Mouse (Mus musculus) embryonic facial prominence, embryonic 13.5 days (tissue): ENCODE results near the gene Fam81a. TPM values are rescaled to one million over a fixed set of nuclear protein-coding genes. Genes with fewer than 3 reads are reported as not detected.
A peak's percentile ranks its signal among the peaks of the same experiment; 100 is the strongest.

Source experiments
- ATAC-seq: fragments of 200-750 bp; cut with Nextera tagmentation; 2 replicates; pipeline ENCODE4 v1.8.0; 2017; ENCODE audit warnings: low read depth; ENCODE audit not compliant: insufficient number of reproducible peaks, insufficient read depth, low FRiP score, low TSS enrichment
- H3K27ac ChIP-seq: fragments of 300-500 bp; sonication (generic); 2 replicates; pipeline ENCODE4 v1.5.1; 2015; ENCODE audit warnings: moderate library complexity, mild to moderate bottlenecking, inconsistent platforms
- H3K27me3 ChIP-seq: fragments of 300-500 bp; sonication (generic); 2 replicates; pipeline ENCODE4 v1.6.1; 2015; ENCODE audit warnings: mild to moderate bottlenecking, inconsistent platforms
- H3K36me3 ChIP-seq: fragments of 300-500 bp; sonication (generic); 2 replicates; pipeline ENCODE4 v1.6.1; 2015; ENCODE audit warnings: mild to moderate bottlenecking, inconsistent platforms
- H3K4me1 ChIP-seq: fragments of 300-500 bp; sonication (generic); 2 replicates; pipeline ENCODE4 v1.6.1; 2015; ENCODE audit warnings: inconsistent platforms
- H3K4me2 ChIP-seq: fragments of 300-500 bp; sonication (generic); 2 replicates; pipeline ENCODE4 v1.6.1; 2015; ENCODE audit warnings: moderate library complexity, mild to moderate bottlenecking, inconsistent platforms
- H3K4me3 ChIP-seq: fragments of 300-500 bp; sonication (generic); 2 replicates; pipeline ENCODE4 v1.5.1; 2015; ENCODE audit warnings: mild to moderate bottlenecking, inconsistent platforms
- H3K9ac ChIP-seq: fragments of 300-500 bp; sonication (generic); 2 replicates; pipeline ENCODE4 v1.6.1; 2015; ENCODE audit warnings: mild to moderate bottlenecking, inconsistent platforms
- H3K9me3 ChIP-seq: fragments of 300-500 bp; sonication (generic); 2 replicates; pipeline ENCODE4 v1.6.1; 2016; ENCODE audit warnings: inconsistent platforms
- WGBS: fragments of 180-500 bp; shearing (Covaris S2); methylation state at CpG from one replicate; pipeline ENCODE4 v1.1.7; 2015; ENCODE audit warnings: mixed read lengths; 5-methylcytosine and 5-hydroxymethylcytosine counted together
- polyA plus RNA-seq: library from polyadenylated mRNA; unstranded; fragments of >200 nt; fragmentation: Nextera tagmentation; extraction: Ambion mirVana; gene quantifications from 2 replicates; pipeline ENCODE4 v1.2.1, GENCODE M21; 2015

Gene Fam81a
- polyA plus RNA-seq, 1 experiment from 2014 or later = 8.5 TPM

DNA sequence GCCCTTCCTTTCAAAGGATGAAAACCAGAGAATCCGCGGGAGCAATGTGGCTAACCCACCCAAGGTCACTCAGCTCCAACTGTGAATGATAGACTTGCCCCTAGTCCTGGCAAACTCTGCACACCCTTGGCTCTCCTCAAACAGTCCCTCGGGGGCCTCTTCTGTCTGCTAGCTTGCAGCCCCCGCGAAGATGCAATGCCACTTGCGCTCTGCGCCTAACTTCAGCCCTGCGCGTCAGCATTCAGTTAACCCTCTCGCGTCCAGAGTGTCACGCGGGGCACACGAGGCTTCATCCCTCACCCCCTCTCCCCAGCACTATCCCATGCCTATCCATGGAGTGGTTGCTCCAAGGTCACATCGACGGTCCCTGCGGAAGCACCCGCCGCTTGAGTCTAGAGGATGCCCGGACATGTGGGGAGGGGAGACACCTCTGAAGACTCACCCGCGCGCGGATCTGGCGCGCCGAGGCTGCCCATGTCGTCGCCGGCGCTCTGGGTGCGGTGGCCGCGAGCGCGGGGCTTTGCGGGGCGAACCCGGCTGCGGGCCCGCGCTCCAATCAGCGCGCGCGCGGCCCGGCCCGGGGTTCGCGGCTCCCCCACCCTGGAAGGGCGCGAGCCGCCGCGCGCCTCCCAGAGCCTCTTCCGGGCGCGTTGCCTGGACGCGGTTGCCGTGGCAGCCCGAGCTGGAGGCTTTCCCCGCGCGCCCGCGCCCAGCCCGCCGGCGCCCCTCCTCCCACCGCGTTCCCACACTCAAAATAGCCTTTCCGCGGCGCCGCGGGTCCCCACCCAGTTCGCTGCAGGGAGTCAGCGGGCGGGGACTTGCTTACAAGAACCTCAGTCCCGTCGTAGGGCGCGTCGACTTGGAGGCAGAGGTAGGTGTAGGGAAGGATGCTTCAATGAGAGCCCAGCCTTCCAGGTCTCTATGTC, 1.2 kb downstream of the Fam81a start:
- ATAC-seq = peak; percentile 37; the same call in 1 of the 2 replicates
- H3K27ac ChIP-seq = no peak overlapping the region
- 1% methylated on average over 84 of the region's 87 CpGs for WGBS

DNA sequence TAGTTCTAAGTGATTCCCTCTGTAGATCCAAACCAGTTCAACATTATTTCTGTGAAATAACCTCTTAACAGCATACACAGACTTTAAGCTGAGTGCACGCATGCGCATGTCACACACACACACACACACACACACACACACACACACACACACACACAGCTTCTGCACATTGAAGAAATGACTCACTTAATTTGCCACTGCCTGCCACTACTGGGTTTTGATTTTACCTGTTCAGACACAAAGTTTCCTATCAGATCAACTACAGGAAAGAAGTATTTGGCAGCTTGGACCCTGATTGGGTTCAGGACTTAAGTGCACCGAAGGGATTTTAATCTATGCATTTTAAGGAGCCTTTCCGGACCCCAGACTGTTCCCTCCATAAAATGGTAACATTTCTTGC, 2.0 kb downstream of the Fam81a start:
- peaks cover 40% of the 10 kb centered on the region for H3K27me3 ChIP-seq
- peaks cover 24% of the 10 kb centered on the region for H3K4me1 ChIP-seq
- peak overlapping the region; percentile 95 for H3K4me2 ChIP-seq
- 0 out of 2 replicates have a peak overlapping the region, but pooled peaks have one; percentile 75 for H3K9ac ChIP-seq
- H3K36me3 ChIP-seq = no peaks in the 10 kb centered on the region
- WGBS = 50% methylated on average over 4 of the region's 4 CpGs
- peak overlapping the region; percentile 69 for H3K4me3 ChIP-seq
- H3K27ac ChIP-seq = no peak overlapping the region
- no peaks in the 10 kb centered on the region for H3K9me3 ChIP-seq
- no peak for ATAC-seq

More for the DNA sequence above, 1.2 kb downstream of the Fam81a start:
- Histone ChIP-seq H3K4me3 (peak overlapping the region; percentile 69), H3K36me3 (no peaks in the 10 kb centered on the region), H3K9me3 (no peaks in the 10 kb centered on the region), H3K4me1 (peaks cover 24% of the 10 kb centered on the region), H3K9ac (peak overlapping the region; percentile 75), H3K27me3 (peaks cover 40% of the 10 kb centered on the region), H3K4me2 (peak overlapping the region; percentile 95)

DNA sequence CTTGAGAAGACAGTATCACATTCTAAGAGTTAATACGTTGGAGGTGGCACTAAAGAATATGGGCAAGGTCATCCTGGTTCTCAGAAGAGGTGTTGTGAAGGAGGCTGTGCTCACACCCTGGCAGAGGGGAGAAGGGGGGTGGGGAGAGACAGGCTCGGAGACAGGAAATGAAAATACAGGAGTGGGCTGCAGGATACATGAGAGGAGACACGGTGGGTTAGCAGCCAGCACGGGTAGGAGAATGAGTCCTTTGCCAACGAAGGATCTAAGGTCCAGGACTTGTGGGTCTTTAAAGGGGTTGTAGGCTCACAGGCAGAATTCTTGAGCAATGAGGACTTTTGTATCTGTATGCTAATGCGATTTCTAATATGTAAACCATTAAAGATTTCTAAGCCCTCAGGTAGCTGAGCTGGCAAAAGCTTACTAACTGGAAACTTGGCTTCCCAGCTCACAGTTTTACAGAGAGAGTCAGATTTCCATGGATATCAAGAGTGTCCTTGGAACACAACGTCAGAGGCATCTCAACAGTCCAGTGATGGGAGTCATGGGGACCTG, 3.0 kb downstream of the Fam81a start:
- H3K4me2 ChIP-seq = 0 out of 2 replicates have a peak overlapping the region, but pooled peaks have one; percentile 2
- H3K27me3 ChIP-seq = peaks cover 40% of the 10 kb centered on the region
- no peak overlapping the region for H3K27ac ChIP-seq
- peaks cover 24% of the 10 kb centered on the region for H3K4me1 ChIP-seq
- H3K4me3 ChIP-seq = no peak overlapping the region
- H3K9ac ChIP-seq = no peak overlapping the region
- no peak for ATAC-seq
- WGBS = 25% methylated on average over 7 of the region's 7 CpGs
- H3K36me3 ChIP-seq = no peaks in the 10 kb centered on the region
- no peaks in the 10 kb centered on the region for H3K9me3 ChIP-seq

GRCm38 (mm10) chr9:70138511-70138910, 3.8 kb downstream of the Fam81a start:
- H3K27ac ChIP-seq = no peak overlapping the region
- no peaks in the 10 kb centered on the region for H3K9me3 ChIP-seq
- H3K4me3 ChIP-seq = no peak overlapping the region
- 48% methylated on average over 7 of the region's 7 CpGs for WGBS
- no peak for ATAC-seq
- H3K4me1 ChIP-seq = peaks cover 24% of the 10 kb centered on the region
- peaks cover 39% of the 10 kb centered on the region for H3K27me3 ChIP-seq
- no peak overlapping the region for H3K4me2 ChIP-seq
- H3K9ac ChIP-seq = no peak overlapping the region
- no peaks in the 10 kb centered on the region for H3K36me3 ChIP-seq

DNA sequence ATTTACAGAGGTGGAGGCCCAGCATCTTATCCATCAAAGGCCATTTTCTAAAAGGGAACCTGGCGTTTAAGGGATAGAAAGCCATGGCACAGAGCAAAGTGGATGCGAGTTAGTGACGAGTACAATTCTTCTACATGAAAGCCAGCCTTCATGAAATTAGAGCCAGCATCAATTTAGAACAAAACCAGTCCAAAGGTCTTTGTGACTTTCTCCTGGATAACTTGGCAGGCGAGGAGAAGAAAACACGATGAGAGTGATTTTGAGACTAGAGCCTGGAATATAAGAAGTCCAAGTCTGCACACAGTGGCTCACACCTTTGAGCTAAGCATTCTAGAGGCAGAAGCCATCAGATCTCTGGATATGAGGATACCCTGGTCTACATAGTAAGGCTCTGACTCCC, 4.4 kb downstream of the Fam81a start:
- no peak overlapping the region for H3K9ac ChIP-seq
- H3K27me3 ChIP-seq = peaks cover 34% of the 10 kb centered on the region
- H3K36me3 ChIP-seq = no peaks in the 10 kb centered on the region
- WGBS = 64% methylated on average over 5 of the region's 5 CpGs
- H3K4me1 ChIP-seq = peaks cover 24% of the 10 kb centered on the region
- ATAC-seq = no peak
- no peak overlapping the region for H3K27ac ChIP-seq
- no peaks in the 10 kb centered on the region for H3K9me3 ChIP-seq
- H3K4me3 ChIP-seq = no peak overlapping the region
- no peak overlapping the region for H3K4me2 ChIP-seq

DNA sequence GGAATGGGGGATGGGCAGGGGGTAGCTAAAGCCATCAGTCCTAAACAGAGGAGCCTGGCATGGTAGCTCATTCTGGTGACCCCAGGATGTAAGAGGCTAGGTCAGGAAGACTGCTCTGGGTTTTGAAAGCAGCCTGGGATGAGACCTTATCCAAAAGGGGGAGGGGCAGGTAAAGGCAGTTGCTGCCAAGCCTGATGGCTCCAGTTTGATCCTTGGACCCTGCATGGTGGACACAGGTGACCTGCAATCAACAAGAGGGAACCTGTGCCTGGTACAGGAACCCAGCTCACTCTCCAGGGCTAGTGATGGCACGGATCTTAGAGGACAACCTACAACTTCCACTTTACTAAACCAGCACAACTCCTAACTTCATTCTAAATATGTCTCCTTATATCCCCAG, 7.2 kb downstream of the Fam81a start:
- Histone ChIP-seq H3K4me1 (peaks cover 12% of the 10 kb centered on the region), H3K36me3 (no peaks in the 10 kb centered on the region), H3K27ac (no peak overlapping the region), H3K9ac (no peak overlapping the region), H3K27me3 (peaks cover 13% of the 10 kb centered on the region), H3K4me2 (no peak overlapping the region), H3K9me3 (no peaks in the 10 kb centered on the region), H3K4me3 (no peak overlapping the region)
- no peak for ATAC-seq
- 83% methylated on average over 1 of the region's 1 CpGs for WGBS

DNA sequence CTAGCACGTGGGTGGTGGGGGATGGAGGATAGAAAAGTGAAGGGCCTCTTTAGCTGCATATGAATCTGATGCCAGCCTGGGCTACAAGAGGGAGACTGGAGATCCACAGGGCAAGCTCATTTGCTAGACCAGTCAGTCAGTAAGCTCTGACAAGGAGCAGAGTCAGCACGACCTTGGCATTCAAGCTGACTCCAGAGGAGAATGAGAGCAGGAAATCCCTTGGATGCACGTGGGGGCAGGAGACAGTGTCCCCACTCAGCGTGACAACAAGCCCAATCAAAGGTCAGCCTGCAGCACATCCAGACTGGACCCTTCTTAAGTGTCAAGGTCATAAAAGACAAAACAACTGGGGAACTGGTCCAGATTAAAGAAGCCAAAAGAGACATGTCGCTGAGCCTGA, 7.6 kb downstream of the Fam81a start:
- Histone ChIP-seq H3K4me2 (no peak overlapping the region), H3K36me3 (no peaks in the 10 kb centered on the region), H3K27me3 (peaks cover 13% of the 10 kb centered on the region), H3K4me3 (no peak overlapping the region), H3K9me3 (no peaks in the 10 kb centered on the region), H3K4me1 (peaks cover 8% of the 10 kb centered on the region), H3K27ac (no peak overlapping the region), H3K9ac (no peak overlapping the region)
- ATAC-seq = no peak
- WGBS = 65% methylated on average over 5 of the region's 5 CpGs

DNA sequence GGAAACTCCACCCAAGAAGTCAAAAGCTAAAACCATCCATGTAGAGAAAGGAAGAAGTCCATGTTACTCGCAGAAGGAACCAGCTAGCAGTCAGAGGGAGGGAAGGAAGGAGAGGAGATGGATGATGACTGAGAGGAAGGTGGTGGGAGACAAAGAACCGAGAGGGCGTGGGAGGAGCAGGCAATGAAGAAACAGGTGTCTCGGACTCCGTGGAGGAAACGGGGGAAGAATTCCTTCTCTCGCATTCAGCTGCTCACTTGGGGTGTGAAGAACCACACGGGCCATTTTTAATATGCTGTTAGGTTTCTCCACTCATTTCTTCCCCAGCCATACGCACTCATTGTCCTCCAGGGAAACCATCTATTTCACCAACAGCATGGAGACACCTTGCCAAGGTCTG, 8.1 kb downstream of the Fam81a start:
- H3K27ac ChIP-seq = no peak overlapping the region
- peaks cover 13% of the 10 kb centered on the region for H3K27me3 ChIP-seq
- no peak overlapping the region for H3K9ac ChIP-seq
- H3K4me2 ChIP-seq = no peak overlapping the region
- ATAC-seq = no peak
- peaks cover 3% of the 10 kb centered on the region for H3K4me1 ChIP-seq
- 90% methylated on average over 9 of the region's 9 CpGs for WGBS
- no peaks in the 10 kb centered on the region for H3K9me3 ChIP-seq
- no peak overlapping the region for H3K4me3 ChIP-seq
- no peaks in the 10 kb centered on the region for H3K36me3 ChIP-seq

GRCm38 (mm10) chr9:70130786-70131185, 11.6 kb downstream of the Fam81a start:
- no peak overlapping the region for H3K9ac ChIP-seq
- no peaks in the 10 kb centered on the region for H3K9me3 ChIP-seq
- no peak for ATAC-seq
- no peak overlapping the region for H3K4me3 ChIP-seq
- H3K4me2 ChIP-seq = no peak overlapping the region
- no peaks in the 10 kb centered on the region for H3K36me3 ChIP-seq
- H3K27me3 ChIP-seq = no peaks in the 10 kb centered on the region
- H3K27ac ChIP-seq = no peak overlapping the region
- H3K4me1 ChIP-seq = 0 out of 2 replicates have a peak, but pooled peaks cover 2% of the 10 kb centered on the region
- 90% methylated on average over 5 of the region's 5 CpGs for WGBS

DNA sequence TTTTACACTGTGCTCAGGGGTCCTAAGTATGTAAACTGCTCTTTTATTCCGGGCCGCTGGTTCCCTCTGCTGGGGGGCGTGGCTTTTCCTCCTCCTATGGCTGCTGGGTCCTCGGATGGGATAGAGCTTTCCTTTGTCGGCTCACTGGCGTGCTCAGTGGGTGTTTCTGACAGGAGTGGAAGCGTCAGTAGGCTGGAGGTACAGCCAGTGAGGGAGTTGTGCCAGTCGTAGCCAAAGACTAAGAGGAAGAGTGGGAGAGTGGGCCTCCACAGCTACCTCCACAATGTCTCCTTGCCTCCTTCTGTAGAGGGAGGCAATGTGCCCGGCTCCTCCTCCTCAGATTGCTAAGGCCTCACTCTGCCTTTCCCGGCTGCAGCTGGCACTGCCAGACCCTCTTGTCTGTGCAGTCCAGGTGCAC, 30.5 kb downstream of the Fam81a start:
- H3K27me3 ChIP-seq = no peaks in the 10 kb centered on the region; the same call in 1 of the 2 replicates
- H3K9ac ChIP-seq = peak overlapping the region; percentile 46; the same call in 1 of the 2 replicates
- no peaks in the 10 kb centered on the region for H3K9me3 ChIP-seq
- H3K4me1 ChIP-seq = peaks cover 7% of the 10 kb centered on the region; the same call in 1 of the 2 replicates
- H3K4me2 ChIP-seq = peak overlapping the region; percentile 55
- 0 out of 2 replicates have a peak, but pooled peaks have one; percentile 59 for ATAC-seq
- H3K36me3 ChIP-seq = no peaks in the 10 kb centered on the region
- H3K4me3 ChIP-seq = peak overlapping the region; percentile 31
- H3K27ac ChIP-seq = no peak overlapping the region
- WGBS = 6% methylated on average over 10 of the region's 10 CpGs

DNA sequence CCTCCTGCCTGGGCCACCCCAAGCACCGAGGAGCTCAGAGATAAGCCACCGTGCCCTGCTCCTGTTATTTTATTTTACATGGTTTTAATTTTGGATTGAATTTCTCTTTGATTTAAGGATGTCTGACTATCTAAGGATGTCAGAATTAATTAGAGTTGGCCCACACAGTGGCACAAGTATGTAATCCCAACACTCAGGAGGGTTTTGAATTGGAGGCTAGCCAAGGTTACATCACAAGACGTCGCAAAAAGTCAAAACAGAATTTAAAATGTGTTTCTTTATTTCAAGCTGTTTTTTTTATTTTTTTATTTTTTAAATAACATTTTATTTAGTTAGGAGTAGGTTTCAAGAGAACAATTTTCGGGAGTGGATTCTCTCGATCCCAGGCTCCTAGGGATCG, 31.5 kb downstream of the Fam81a start:
- 0 out of 2 replicates have a peak overlapping the region, but pooled peaks have one; percentile 46 for H3K9ac ChIP-seq
- no peak overlapping the region for H3K27ac ChIP-seq
- no peak for ATAC-seq
- H3K36me3 ChIP-seq = no peaks in the 10 kb centered on the region
- H3K4me2 ChIP-seq = no peak overlapping the region
- no peaks in the 10 kb centered on the region; the same call in 1 of the 2 replicates for H3K27me3 ChIP-seq
- no peaks in the 10 kb centered on the region for H3K9me3 ChIP-seq
- H3K4me3 ChIP-seq = no peak overlapping the region
- H3K4me1 ChIP-seq = peaks cover 7% of the 10 kb centered on the region; the same call in 1 of the 2 replicates
- 49% methylated on average over 7 of the region's 7 CpGs for WGBS
